Mouse (Mus musculus): ENCODE measurements around the gene 1700034J05Rik. TPM values are rescaled to one million over a fixed set of nuclear protein-coding genes. Genes with fewer than 3 reads are reported as not detected.

1700034J05Rik gene
- polyA plus RNA-seq, 1 experiment: not detected

DNA sequence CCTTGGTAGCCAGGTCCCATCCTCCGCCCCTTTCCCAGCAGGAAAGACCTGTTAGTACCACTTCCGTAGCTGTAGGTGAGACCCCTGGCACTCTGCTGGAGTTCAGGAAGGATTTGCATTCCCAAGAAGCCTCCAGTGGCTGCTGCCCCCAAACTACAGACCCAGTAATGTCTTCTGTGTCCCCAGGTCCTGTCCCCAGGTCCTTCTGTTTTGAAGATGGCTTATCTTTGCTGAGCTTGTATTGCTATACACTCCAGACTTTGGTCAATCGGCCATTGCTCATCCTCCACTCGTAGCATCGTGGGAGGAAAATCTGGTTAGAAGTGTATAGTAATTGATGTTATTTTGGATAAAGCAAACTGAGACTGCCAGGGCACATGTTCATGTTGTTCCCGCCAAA lies 13.6 kb upstream of the 1700034J05Rik start:
- TF ChIP-seq CTCF (IDR thresholded peaks at IDR 0.05; ENCODE audit: low read depth, low read length) (no peak), POLR2A (IDR thresholded peaks at IDR 0.05; ENCODE audit: borderline replicate concordance, low read depth, low read length) (no peak)
- H3K4me3 ChIP-seq (ENCODE audit: insufficient read depth, low read length): no peak overlapping the region
- H3K27ac ChIP-seq (ENCODE audit: insufficient read depth, low read depth, low read length): no peak overlapping the region
- H3K4me1 ChIP-seq (ENCODE audit: control insufficient read depth, insufficient read depth, low read length): 0 out of 2 replicates have a peak, but pooled peaks cover under 1% of the 10 kb centered on the region

DNA sequence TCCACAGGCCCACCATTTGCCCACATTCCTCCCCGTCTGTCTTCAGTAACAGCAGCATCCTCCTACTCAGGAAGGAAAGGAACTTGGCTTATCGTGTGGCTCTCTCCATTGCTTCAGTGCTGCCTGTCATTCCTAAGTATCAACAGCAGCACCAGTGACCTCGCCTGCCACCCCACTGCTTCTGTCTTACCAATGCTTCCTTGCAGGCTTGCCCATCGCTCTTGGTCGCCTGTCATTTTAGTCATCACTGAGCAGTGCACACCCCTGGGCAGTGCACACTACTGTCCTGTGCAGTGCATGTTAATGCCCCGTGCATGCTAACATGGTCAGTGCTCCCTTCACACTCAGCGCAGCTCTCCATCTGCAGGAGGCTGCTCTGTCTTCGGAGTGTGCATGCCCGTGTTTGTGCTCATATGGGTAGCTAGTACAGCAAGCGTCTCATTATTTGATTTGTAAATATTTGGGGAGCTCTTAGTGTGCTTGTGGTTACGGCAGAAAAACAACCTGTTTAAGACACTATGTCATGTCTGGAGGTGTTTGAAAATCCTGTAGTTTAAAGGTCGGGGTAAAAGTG lies 12.3 kb upstream of the 1700034J05Rik start:
- H3K27ac ChIP-seq (ENCODE audit: insufficient read depth, low read depth, low read length): no peak overlapping the region
- no peaks in the 10 kb centered on the region for H3K4me1 ChIP-seq (ENCODE audit: control insufficient read depth, insufficient read depth, low read length)
- no peak for TF ChIP-seq POLR2A (IDR thresholded peaks at IDR 0.05; ENCODE audit: borderline replicate concordance, low read depth, low read length)
- no peak for TF ChIP-seq CTCF (IDR thresholded peaks at IDR 0.05; ENCODE audit: low read depth, low read length)
- H3K4me3 ChIP-seq (ENCODE audit: insufficient read depth, low read length): no peak overlapping the region

DNA sequence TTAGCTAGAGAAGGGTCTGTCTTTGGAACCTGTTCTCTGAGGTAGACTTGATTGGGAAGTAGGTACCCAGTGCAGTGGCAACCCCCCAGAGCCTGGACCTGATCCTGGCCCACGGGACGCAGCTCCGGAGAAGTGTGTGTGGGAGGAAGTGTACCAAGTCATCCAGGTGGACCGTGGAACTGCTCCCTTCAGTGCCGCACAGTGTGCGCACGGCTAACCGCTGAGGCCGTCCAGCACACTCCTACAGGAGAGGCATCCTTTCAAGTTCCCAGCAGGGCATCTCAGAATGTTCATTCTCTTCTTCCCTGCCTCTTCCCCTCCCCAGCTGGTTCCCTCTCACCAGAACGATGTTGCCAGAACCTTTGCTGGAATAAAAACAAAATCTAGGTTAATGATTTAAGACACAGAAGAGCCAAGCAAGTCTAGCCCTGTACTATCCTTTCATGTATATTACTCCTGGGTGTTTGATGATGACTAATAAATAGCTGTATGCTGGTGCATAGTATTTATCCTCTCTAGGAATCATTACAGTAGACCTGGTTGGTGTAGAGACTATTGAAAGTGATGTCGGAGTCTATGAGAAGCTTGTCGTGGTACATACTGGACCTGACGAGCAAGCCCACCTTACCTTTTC lies 11.0 kb upstream of the 1700034J05Rik start:
- TF ChIP-seq POLR2A (IDR thresholded peaks at IDR 0.05; ENCODE audit: borderline replicate concordance, low read depth, low read length) (no peak), CTCF (IDR thresholded peaks at IDR 0.05; ENCODE audit: low read depth, low read length) (no peak)
- Histone ChIP-seq H3K4me1 (ENCODE audit: control insufficient read depth, insufficient read depth, low read length) (no peaks in the 10 kb centered on the region), H3K27ac (ENCODE audit: insufficient read depth, low read depth, low read length) (no peak overlapping the region), H3K4me3 (ENCODE audit: insufficient read depth, low read length) (no peak overlapping the region)

DNA sequence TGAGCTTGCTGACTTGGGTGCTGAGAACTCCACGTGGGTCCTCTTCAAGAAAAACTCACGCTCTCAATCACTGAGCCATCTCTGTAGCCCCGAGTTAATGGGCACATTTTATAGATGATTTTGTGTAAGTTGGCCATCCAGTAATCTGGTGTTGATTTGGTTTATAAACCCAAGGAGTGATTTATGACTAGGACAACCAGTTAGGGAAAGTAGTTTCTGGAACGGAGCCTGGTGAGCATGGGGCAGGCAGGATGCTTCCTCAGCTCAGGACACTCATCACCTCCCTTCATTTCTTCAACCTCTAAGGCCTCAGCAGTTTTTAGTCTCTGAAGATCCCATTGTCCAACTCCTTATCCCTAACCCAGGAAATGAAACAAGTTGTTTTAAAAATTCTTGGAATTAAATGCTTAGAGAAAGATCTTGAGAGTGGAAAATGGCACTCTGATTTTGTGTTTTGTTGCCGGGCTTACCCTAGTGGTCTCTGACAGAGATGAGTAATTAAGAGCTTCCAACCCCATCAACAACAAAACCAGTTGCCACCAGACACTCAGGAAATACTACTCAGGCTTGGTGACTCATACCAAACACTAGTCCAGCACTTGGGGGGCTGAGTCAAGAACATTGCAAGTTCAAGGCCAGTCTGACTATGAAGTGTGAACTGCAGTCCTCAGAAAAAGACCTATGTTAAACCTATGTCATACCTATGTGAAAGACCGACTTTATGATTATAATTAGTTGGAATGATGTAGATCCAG lies 9.4 kb upstream of the 1700034J05Rik start:
- Histone ChIP-seq H3K4me1 (ENCODE audit: control insufficient read depth, insufficient read depth, low read length) (peaks cover 7% of the 10 kb centered on the region; the same call in 1 of the 2 replicates), H3K27ac (ENCODE audit: insufficient read depth, low read depth, low read length) (no peak overlapping the region), H3K4me3 (ENCODE audit: insufficient read depth, low read length) (no peak overlapping the region)
- no peak for TF ChIP-seq POLR2A (IDR thresholded peaks at IDR 0.05; ENCODE audit: borderline replicate concordance, low read depth, low read length)
- no peak for TF ChIP-seq CTCF (IDR thresholded peaks at IDR 0.05; ENCODE audit: low read depth, low read length)

DNA sequence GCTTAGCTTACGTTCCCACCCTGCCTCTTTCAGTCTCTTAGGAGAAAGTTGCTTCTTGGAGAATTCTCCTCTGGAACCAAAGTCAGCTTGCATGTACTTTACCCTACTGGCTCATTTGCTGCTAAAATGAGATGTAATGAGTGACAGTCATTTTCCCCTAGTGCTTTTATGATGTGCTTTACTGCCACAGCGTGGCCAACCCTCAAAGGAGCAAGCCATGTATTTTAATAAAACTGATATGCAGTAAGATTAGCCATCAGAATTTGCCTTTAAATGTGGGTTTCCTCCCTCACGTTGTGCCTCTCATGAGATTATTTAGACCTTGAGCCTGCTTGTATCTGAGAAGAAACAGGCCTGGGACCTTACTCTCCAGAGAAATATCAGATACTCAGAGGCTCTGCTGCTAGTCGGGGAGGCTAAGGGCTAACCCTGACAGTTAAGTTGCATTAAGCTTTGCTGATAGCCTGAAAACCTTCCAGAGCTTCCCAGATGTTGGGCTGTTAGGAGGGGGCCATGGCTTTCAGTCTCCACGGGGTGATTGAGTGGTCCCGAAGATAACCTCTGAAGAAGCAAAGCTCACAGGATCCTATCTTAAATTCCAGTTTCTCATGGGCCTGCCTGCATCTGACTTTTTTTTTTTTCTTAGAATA lies 7.7 kb upstream of the 1700034J05Rik start:
- TF ChIP-seq POLR2A (IDR thresholded peaks at IDR 0.05; ENCODE audit: borderline replicate concordance, low read depth, low read length): no peak
- no peak for TF ChIP-seq CTCF (IDR thresholded peaks at IDR 0.05; ENCODE audit: low read depth, low read length)
- H3K27ac ChIP-seq (ENCODE audit: insufficient read depth, low read depth, low read length): no peak overlapping the region
- no peak overlapping the region for H3K4me3 ChIP-seq (ENCODE audit: insufficient read depth, low read length)
- H3K4me1 ChIP-seq (ENCODE audit: control insufficient read depth, insufficient read depth, low read length): peaks cover 11% of the 10 kb centered on the region; the same call in 1 of the 2 replicates

DNA sequence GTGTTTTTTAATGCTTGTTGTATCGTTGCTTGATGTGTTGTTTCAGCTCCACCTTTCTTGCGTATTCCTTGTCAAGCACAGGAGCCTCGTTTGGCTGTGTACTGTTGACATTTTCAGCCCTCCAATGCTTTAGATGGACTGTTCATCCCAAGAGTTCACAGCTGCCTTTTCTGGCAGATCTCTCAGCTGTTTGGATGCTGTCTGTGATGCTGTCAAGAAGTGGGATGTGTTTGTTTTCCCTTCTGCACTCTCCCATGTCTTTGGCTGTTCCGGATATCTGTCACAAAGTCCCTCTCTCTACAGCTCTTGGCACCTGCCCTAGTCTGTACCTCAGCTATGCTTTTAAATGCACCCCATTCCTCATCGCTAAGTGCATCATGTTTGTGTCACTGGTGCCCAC lies 6.7 kb upstream of the 1700034J05Rik start:
- Histone ChIP-seq H3K4me3 (ENCODE audit: insufficient read depth, low read length) (no peak overlapping the region), H3K27ac (ENCODE audit: insufficient read depth, low read depth, low read length) (no peak overlapping the region), H3K4me1 (ENCODE audit: control insufficient read depth, insufficient read depth, low read length) (peaks cover 11% of the 10 kb centered on the region; the same call in 1 of the 2 replicates)
- TF ChIP-seq CTCF (IDR thresholded peaks at IDR 0.05; ENCODE audit: low read depth, low read length) (no peak), POLR2A (IDR thresholded peaks at IDR 0.05; ENCODE audit: borderline replicate concordance, low read depth, low read length) (no peak)

DNA sequence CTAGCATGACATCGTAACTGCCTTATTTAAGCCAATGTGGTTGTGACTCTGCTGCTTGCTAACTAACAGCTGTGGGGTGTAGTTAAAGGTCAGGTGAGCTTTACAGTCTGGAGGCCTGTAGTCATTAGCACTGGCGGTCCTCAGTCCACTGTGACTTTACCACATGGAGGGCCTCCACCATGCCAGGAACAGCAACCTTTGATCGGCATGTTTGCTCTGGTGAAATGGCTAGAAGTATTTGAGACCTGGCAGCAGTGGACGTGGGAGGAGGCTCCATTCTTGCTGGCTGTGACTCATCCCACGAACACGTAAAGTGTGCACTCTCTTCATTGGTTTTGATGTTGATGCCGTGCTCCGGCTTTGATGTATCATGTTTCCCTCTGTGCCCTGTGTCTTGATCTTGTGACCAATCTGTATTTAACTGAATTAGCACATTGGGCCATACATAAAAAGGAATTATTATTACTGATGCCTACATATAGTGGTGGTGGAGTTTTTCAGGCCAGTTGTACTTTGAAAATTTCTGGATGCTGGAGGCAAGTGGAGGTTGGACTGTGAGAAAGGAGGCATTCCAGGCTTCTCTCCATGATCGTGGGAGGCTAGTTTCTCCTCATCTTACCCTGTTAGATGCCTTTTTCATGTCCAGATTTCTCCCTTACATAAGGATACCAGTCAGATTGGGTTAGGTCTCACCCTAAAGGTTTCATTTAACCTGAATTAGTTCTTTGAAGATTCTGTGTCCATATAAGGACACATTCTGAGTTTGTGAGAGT lies 5.9 kb upstream of the 1700034J05Rik start:
- Histone ChIP-seq H3K27ac (ENCODE audit: insufficient read depth, low read depth, low read length) (no peak overlapping the region), H3K4me3 (ENCODE audit: insufficient read depth, low read length) (no peak overlapping the region), H3K4me1 (ENCODE audit: control insufficient read depth, insufficient read depth, low read length) (peaks cover 11% of the 10 kb centered on the region; the same call in 1 of the 2 replicates)
- TF ChIP-seq CTCF (IDR thresholded peaks at IDR 0.05; ENCODE audit: low read depth, low read length) (no peak), POLR2A (IDR thresholded peaks at IDR 0.05; ENCODE audit: borderline replicate concordance, low read depth, low read length) (no peak)

DNA sequence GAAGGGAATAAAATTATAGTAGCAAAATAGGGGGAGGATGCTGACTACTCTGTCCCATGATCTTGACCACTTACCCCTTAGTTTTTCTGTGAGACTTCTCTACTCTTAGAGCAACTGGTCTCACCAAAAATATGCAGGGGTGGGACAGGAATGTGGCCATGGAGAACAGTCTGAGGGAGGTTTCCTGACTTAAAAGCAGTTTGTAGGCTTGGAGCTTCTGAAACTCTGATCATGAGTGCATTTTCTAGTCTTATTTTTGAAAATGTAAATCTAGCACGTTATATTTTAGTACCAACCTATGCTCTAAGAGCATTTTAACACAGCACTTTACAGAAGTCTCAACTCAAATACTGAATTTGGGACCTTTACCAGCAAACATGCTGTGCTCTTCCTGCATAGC lies 4.5 kb upstream of the 1700034J05Rik start:
- H3K4me1 ChIP-seq (ENCODE audit: control insufficient read depth, insufficient read depth, low read length): peaks cover 11% of the 10 kb centered on the region; the same call in 1 of the 2 replicates

DNA sequence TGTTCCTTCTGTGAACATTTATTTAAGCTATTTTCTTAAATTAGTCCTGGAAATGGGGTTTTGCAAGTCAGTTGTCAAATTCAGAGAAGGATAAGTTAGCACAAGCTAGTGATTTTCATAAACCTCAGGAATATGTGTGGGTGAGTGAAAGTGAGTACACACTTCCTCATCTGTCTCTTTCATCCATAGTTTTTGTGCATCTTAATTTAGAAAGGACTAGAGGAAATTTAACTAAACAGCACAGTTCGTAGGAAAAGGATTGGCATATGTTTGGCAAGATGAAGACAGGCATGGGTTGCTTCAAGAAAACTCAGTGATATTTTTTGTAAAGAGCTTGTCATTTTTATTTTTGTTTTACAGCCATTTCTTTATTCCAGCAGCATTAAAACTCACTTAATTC lies 2.7 kb upstream of the 1700034J05Rik start:
- Histone ChIP-seq H3K27ac (ENCODE audit: insufficient read depth, low read depth, low read length) (no peak overlapping the region), H3K4me3 (ENCODE audit: insufficient read depth, low read length) (no peak overlapping the region), H3K4me1 (ENCODE audit: control insufficient read depth, insufficient read depth, low read length) (peaks cover 11% of the 10 kb centered on the region; the same call in 1 of the 2 replicates)
- TF ChIP-seq CTCF (IDR thresholded peaks at IDR 0.05; ENCODE audit: low read depth, low read length) (no peak), POLR2A (IDR thresholded peaks at IDR 0.05; ENCODE audit: borderline replicate concordance, low read depth, low read length) (no peak)

More for the DNA sequence above, 4.5 kb upstream of the 1700034J05Rik start:
- TF ChIP-seq CTCF (IDR thresholded peaks at IDR 0.05; ENCODE audit: low read depth, low read length) (no peak), POLR2A (IDR thresholded peaks at IDR 0.05; ENCODE audit: borderline replicate concordance, low read depth, low read length) (no peak)
- Histone ChIP-seq H3K27ac (ENCODE audit: insufficient read depth, low read depth, low read length) (no peak overlapping the region), H3K4me3 (ENCODE audit: insufficient read depth, low read length) (no peak overlapping the region)
